Mouse (Mus musculus) heart, adult 2 months (tissue): ENCODE results near the gene Slit3. TPM values are rescaled to one million over a fixed set of nuclear protein-coding genes. Genes with fewer than 3 reads are reported as not detected.

Source experiments
- DNase-seq, 2 experiments: peaks; one replicate each; pipeline ENCODE4 v3.0.0; 2021
- H3K27ac ChIP-seq: fragments of 200-600 bp; 2 replicates; pipeline ENCODE4 v1.8.1; 2022
- H3K27me3 ChIP-seq: fragments of 200-500 bp; 2 replicates; pipeline ENCODE4 v1.6.1; 2012; ENCODE audit warnings: mild to moderate bottlenecking, low read length, inconsistent platforms, mixed read lengths; ENCODE audit not compliant: control insufficient read depth, insufficient read depth
- H3K36me3 ChIP-seq: fragments of 200-500 bp; 2 replicates; pipeline ENCODE4 v1.6.1; 2012; ENCODE audit warnings: low read length, inconsistent platforms; ENCODE audit not compliant: control insufficient read depth, insufficient read depth
- H3K4me1 ChIP-seq: fragments of 200-500 bp; 2 replicates; pipeline ENCODE4 v1.6.1; 2011; ENCODE audit warnings: low read length; ENCODE audit not compliant: control insufficient read depth, insufficient read depth
- H3K4me3 ChIP-seq: fragments of 200-600 bp; 2 replicates; pipeline ENCODE4 v1.8.1; 2022
- H3K79me2 ChIP-seq: fragments of 200-500 bp; replicated peaks from 2 replicates; pipeline ENCODE4 v1.6.1; 2012; ENCODE audit warnings: mild to moderate bottlenecking, inconsistent platforms, low read length, moderate library complexity, mixed read lengths; ENCODE audit not compliant: control insufficient read depth, insufficient read depth
- H3K9ac ChIP-seq: fragments of 200-500 bp; 2 replicates; pipeline ENCODE4 v1.6.1; 2012; ENCODE audit warnings: low read depth, mild to moderate bottlenecking, control low read depth, inconsistent platforms, low read length, mixed read lengths
- CTCF ChIP-seq: fragments of 200-600 bp; IDR thresholded peaks from 2 replicates; pipeline ENCODE4 v1.8.1; 2022; ENCODE audit warnings: antibody characterized with exemption, mild to moderate bottlenecking, moderate library complexity
- EP300 ChIP-seq: fragments of 200-500 bp; IDR thresholded peaks from 2 replicates; pipeline ENCODE4 v1.6.1; 2011; ENCODE audit warnings: low read depth, low read length, control low read depth; ENCODE audit not compliant: insufficient read depth
- POLR2A ChIP-seq: fragments of 200-500 bp; IDR thresholded peaks from 2 replicates; pipeline ENCODE4 v1.6.1; 2011; ENCODE audit warnings: mild to moderate bottlenecking, low read depth, low read length, control low read depth; ENCODE audit not compliant: insufficient read depth
- WGBS: fragments of 180-500 bp; shearing (Covaris S2); methylation state at CpG from one replicate; pipeline ENCODE4 v1.1.7; 2018; 5-methylcytosine and 5-hydroxymethylcytosine counted together
- intact Hi-C: fragments of 180-260 bp; cut with DNase I; formaldehyde crosslinking; loops from one replicate; pipeline ENCODE4 v1.15.1; 2025
- polyA plus RNA-seq: library from polyadenylated mRNA; depleted of rRNA; stranded (reverse); fragments of >200 nt; gene quantifications from 2 replicates; pipeline ENCODE4 v1.2.3, GENCODE M21; 2012
- total RNA-seq, 2 experiments: library from RNA; stranded (reverse); gene quantifications; 2 replicates each; pipeline ENCODE4 v1.2.3; 2021

The Slit3 gene
- total and polyA plus RNA-seq, 3 experiments: 12.3 to 15.8 (median 14.6) TPM

DNA sequence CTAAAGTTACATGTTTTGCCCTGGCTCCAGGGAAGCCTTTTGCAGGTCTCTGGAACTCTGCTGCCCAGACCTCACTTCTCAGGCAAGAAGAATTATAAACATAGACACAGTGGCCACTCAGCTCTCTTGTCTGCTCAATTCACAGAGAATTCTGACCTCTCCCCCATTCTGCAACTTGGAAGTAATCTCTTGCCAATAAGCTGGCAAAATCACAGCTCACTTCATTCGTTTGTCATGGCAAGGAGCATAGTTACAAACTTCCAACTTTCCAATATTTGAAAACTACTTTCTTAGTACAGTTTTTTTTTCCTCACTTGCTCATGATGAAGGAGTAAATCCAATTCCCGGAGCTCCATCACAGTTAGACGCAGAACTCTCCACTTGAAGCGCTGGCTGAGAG, 11.2 kb upstream of the Slit3 start:
- intact Hi-C loops: loop anchor here (10.0 kb wide), 1 partner anchor 555 kb away; no protein-coding TSS in a partner anchor
- no peak for DNase-seq
- Histone ChIP-seq H3K9ac (no peak overlapping the region), H3K27ac (no peak overlapping the region), H3K79me2 (no peaks in the 10 kb centered on the region), H3K4me1 (no peaks in the 10 kb centered on the region), H3K27me3 (no peaks in the 10 kb centered on the region), H3K36me3 (no peaks in the 10 kb centered on the region), H3K4me3 (no peak overlapping the region)
- TF ChIP-seq POLR2A (no peak), EP300 (no peak), CTCF (no peak)
- 56% methylated on average over 4 of the region's 4 CpGs for WGBS

DNA sequence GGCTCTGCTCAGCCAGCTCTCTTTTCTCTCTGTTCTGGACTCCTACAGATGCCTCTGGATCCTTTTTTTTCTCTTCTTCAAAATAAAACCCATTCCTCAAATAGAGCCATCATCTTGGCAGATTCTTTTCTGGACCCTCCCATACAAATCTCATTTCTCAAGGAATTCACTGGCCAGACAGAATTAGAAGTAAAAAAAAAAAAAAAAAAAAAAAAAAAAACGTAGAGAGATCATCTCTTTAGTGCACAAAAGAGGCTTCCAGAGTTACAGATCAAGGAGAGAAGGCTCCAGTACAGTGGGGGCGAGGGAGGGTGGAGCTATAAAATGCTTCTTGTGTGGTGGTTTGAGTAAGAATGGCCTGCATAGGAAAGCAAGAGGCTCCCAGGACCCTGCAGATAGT, 10.2 kb upstream of the Slit3 start:
- intact Hi-C loops: loop anchor here (10.0 kb wide), 1 partner anchor 554 kb away; no protein-coding TSS in a partner anchor

DNA sequence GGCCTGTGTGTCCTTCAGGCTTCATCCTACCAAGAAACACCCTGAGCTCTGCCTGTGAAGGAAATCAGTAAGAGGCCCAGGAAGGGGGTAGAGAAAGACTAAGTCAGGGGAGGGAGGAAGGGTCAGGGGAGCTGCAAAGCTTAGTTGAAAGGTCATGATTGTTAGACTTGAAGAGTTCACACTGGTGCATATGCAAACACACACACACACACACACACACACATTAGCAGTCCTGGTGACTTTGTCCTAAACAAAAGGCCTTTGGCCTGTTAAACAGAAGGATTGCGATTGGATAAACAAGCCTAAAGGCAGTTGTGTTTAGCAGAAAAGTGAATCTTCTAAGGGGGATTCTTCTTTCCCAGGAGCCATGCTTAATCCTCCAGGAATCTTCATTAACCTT, 7.7 kb upstream of the Slit3 start:
- DNase-seq: no peak
- Histone ChIP-seq H3K27ac (no peak overlapping the region), H3K27me3 (no peaks in the 10 kb centered on the region), H3K4me3 (no peak overlapping the region), H3K36me3 (no peaks in the 10 kb centered on the region), H3K79me2 (no peaks in the 10 kb centered on the region), H3K4me1 (no peaks in the 10 kb centered on the region), H3K9ac (no peak overlapping the region)
- no peak for TF ChIP-seq CTCF
- no peak for TF ChIP-seq POLR2A
- no peak for TF ChIP-seq EP300
- WGBS: 90% methylated on average over 1 of the region's 1 CpGs
- intact Hi-C loops: loop anchor here (10.0 kb wide), 1 partner anchor 552 kb away; no protein-coding TSS in a partner anchor

More for the DNA sequence above, 10.2 kb upstream of the Slit3 start:
- H3K79me2 ChIP-seq: no peaks in the 10 kb centered on the region
- H3K36me3 ChIP-seq: no peaks in the 10 kb centered on the region
- TF ChIP-seq POLR2A (no peak), EP300 (no peak), CTCF (no peak)
- 49% methylated on average over 2 of the region's 2 CpGs for WGBS
- no peaks in the 10 kb centered on the region for H3K4me1 ChIP-seq
- no peak for DNase-seq
- H3K27me3 ChIP-seq: no peaks in the 10 kb centered on the region
- H3K9ac ChIP-seq: no peak overlapping the region
- H3K27ac ChIP-seq: no peak overlapping the region
- H3K4me3 ChIP-seq: no peak overlapping the region

DNA sequence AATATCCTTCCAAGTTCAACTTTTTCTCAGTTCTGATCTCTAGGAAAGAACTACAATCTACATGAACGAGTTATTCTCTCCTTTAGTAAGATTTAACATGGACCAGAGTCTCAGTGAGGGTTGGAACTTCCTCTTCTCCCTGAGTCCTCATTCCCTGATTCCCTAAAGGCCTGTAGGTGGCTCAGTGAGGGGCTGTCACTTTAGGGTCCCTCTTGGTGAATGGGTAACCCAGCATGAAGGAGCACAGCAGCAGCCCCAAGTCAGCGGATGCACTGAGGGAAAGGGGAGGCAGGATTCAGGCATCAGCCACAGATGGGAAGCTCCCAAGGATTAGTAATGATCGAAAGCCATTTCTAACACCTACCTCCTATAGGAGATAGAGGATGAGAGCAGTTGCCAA, 4.6 kb upstream of the Slit3 start:
- no peak for TF ChIP-seq CTCF
- 80% methylated on average over 3 of the region's 3 CpGs for WGBS
- Histone ChIP-seq H3K27ac (no peak overlapping the region), H3K9ac (no peak overlapping the region), H3K27me3 (no peaks in the 10 kb centered on the region; the same call in 1 of the 2 replicates), H3K4me3 (no peak overlapping the region), H3K79me2 (no peaks in the 10 kb centered on the region), H3K4me1 (no peaks in the 10 kb centered on the region), H3K36me3 (no peaks in the 10 kb centered on the region)
- intact Hi-C loops: loop anchor here (10.0 kb wide), 1 partner anchor 548 kb away; no protein-coding TSS in a partner anchor
- DNase-seq: no peak

DNA sequence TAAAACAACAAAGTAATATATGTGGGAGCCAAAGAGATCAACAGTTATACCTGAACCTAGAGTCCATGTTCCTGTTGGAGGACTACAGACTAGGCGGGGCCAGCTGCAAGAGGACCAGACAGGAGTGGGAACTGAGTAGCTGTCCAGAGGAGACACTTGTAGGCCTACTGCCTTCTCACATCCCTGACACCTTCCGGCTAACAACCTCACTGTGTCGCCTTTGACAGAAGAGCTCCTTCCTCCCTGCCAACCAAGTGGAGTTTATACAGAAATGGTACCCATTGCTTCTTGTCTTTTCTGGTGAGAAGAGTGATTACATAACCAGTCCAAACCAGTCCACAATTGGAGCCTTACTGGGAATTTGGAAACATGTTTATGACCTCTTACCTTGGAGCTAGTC, 3.2 kb upstream of the Slit3 start:
- no peak overlapping the region for H3K9ac ChIP-seq
- intact Hi-C loops: loop anchor here (10.0 kb wide), 1 partner anchor 547 kb away; no protein-coding TSS in a partner anchor
- no peak overlapping the region for H3K4me3 ChIP-seq
- WGBS: 96% methylated on average over 3 of the region's 3 CpGs
- DNase-seq: no peak
- H3K4me1 ChIP-seq: no peaks in the 10 kb centered on the region
- no peak overlapping the region for H3K27ac ChIP-seq
- no peaks in the 10 kb centered on the region; the same call in 1 of the 2 replicates for H3K27me3 ChIP-seq
- H3K79me2 ChIP-seq: no peaks in the 10 kb centered on the region
- no peaks in the 10 kb centered on the region for H3K36me3 ChIP-seq
- no peak for TF ChIP-seq POLR2A

DNA sequence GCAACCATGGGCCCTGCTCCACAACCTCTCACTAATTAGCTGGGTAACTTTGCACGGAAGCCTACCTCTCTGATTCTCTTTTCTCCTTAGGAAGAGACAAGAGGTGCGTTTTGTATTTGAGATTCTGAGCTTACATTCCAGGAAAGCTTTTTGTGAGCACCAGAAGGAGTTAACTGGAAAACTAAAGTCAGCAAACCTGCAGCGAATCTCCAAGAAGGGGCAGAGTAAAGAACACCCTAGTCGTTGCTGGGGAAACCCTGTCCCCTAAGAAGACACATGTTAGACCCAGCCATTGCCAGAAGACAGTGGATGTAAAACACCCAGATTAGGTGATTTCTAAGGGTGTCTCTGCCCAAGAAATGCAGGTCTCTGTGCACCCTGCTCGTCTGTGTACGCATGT, 2.3 kb upstream of the Slit3 start:
- TF ChIP-seq EP300: no peak
- no peak for TF ChIP-seq POLR2A
- TF ChIP-seq CTCF: no peak
- intact Hi-C loops: loop anchor here (1.0 to 10.0 kb wide), 3 partner anchors 289 to 546 kb away; no protein-coding TSS in a partner anchor
- Histone ChIP-seq H3K79me2 (no peaks in the 10 kb centered on the region), H3K4me3 (no peak overlapping the region), H3K9ac (no peak overlapping the region), H3K27me3 (no peaks in the 10 kb centered on the region; the same call in 1 of the 2 replicates), H3K36me3 (no peaks in the 10 kb centered on the region), H3K27ac (no peak overlapping the region), H3K4me1 (no peaks in the 10 kb centered on the region)
- 70% methylated on average over 6 of the region's 6 CpGs for WGBS
- DNase-seq: no peak
